Mouse (Mus musculus) urinary bladder, postnatal 25 days (tissue): ENCODE data around the gene Nlgn1.
A peak's percentile ranks its signal among the peaks of the same experiment; 100 is the strongest.

Experiments
- DNase-seq: peaks from one replicate; pipeline ENCODE4 v3.0.0; 2022; ENCODE audit warnings: low spot score

Nlgn1 gene

GRCm38 (mm10) chr3:26201410-26201809 is 130.8 kb downstream of the Nlgn1 start:
- no peak for DNase-seq

GRCm38 (mm10) chr3:26194970-26195369 is 137.3 kb downstream of the Nlgn1 start:
- DNase-seq, result no peak

GRCm38 (mm10) chr3:26181013-26181412 is 151.2 kb downstream of the Nlgn1 start:
- no peak for DNase-seq

- DNase-seq, result no peak
Observed at GRCm38 (mm10) chr3:26175371-26175770, 156.9 kb downstream of the Nlgn1 start.

GRCm38 (mm10) chr3:26174257-26174656 is 158.0 kb downstream of the Nlgn1 start:
- no peak for DNase-seq

GRCm38 (mm10) chr3:26173613-26174012 is 158.6 kb downstream of the Nlgn1 start:
- DNase-seq, result no peak

GRCm38 (mm10) chr3:26166711-26167110 is 165.5 kb downstream of the Nlgn1 start:
- DNase-seq, result no peak

- DNase-seq, result peak; percentile 15
Observed at GRCm38 (mm10) chr3:26153782-26154181, 178.5 kb downstream of the Nlgn1 start.

GRCm38 (mm10) chr3:26153036-26153741 is 179.1 kb downstream of the Nlgn1 start:
- DNase-seq, result no peak

- DNase-seq, result no peak
Observed at GRCm38 (mm10) chr3:26152510-26153035, 179.7 kb downstream of the Nlgn1 start.

GRCm38 (mm10) chr3:26151351-26152020 is 180.8 kb downstream of the Nlgn1 start:
- no peak for DNase-seq

- no peak for DNase-seq
Observed at GRCm38 (mm10) chr3:26146174-26146573, 186.1 kb downstream of the Nlgn1 start.

- no peak for DNase-seq
Observed at GRCm38 (mm10) chr3:26145441-26145840, 186.8 kb downstream of the Nlgn1 start.

GRCm38 (mm10) chr3:26141590-26141989 is 190.7 kb downstream of the Nlgn1 start:
- no peak for DNase-seq

GRCm38 (mm10) chr3:26134839-26135651 is 197.2 kb downstream of the Nlgn1 start:
- DNase-seq, result no peak

GRCm38 (mm10) chr3:26130919-26131318 is 201.3 kb downstream of the Nlgn1 start:
- no peak for DNase-seq

GRCm38 (mm10) chr3:26129455-26129854 is 202.8 kb downstream of the Nlgn1 start:
- DNase-seq, result no peak

GRCm38 (mm10) chr3:26117071-26117470 is 215.2 kb downstream of the Nlgn1 start:
- DNase-seq, result no peak

GRCm38 (mm10) chr3:26106361-26106760 is 225.9 kb downstream of the Nlgn1 start:
- no peak for DNase-seq

GRCm38 (mm10) chr3:26105528-26105927 is 226.7 kb downstream of the Nlgn1 start:
- DNase-seq, result no peak

- no peak for DNase-seq
Observed at GRCm38 (mm10) chr3:26102271-26102670, 230.0 kb downstream of the Nlgn1 start.

- DNase-seq, result no peak
Observed at GRCm38 (mm10) chr3:26095551-26095950, 236.7 kb downstream of the Nlgn1 start.

- DNase-seq, result no peak
Observed at GRCm38 (mm10) chr3:26069366-26069765, 262.9 kb downstream of the Nlgn1 start.
